8 mouse cellular contexts compared by ENCODE assay signal in the genomic region with DNA sequence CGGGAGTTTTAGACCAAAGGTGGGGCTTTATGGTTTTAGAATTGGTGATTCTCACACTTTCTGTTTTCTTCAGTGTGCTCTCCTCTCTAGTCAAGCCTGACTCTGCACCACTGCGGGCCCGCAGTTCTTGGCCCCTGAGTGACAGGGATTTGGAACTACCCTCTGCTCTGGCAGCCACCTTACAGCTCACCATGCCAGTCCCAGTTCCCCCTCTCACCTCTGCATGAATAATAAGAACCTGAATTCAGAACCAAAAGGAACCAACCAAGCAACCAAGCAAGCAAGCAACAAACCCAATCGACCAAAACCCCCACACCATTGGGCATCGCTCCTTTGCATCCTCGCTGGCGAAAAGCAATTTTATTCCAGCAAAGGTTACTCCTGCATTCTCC. TPM values are rescaled to one million over a fixed set of nuclear protein-coding genes. Genes with fewer than 3 reads are reported as not detected.
DNase-seq lines count a peak whose midpoint lies in the region; ATAC-seq and TF ChIP-seq lines count a peak whose summit lies in the region.

No protein-coding gene starts in this region.

- TF ChIP-seq CTCF in lung, embryonic 14.5 days (IDR thresholded peaks at IDR 0.05; ENCODE audit: low read depth), result no peak

- H3K9me3 ChIP-seq in lung, embryonic 14.5 days (ENCODE audit: low read depth, low read length), result no peaks in the 10 kb centered on the region
- H3K9me3 ChIP-seq in embryonic facial prominence, embryonic 15.5 days (replicated peaks), result no peaks in the 10 kb centered on the region
- H3K9me3 ChIP-seq in intestine, embryonic 16.5 days (ENCODE audit: control insufficient read depth, low read length), result no peaks in the 10 kb centered on the region
- H3K9me3 ChIP-seq in neural tube, embryonic 14.5 days (ENCODE audit: control insufficient read depth, low read length), result no peaks in the 10 kb centered on the region

- no peak overlapping the region for H3K27ac ChIP-seq in lung, embryonic 14.5 days (ENCODE audit: low read depth)
- no peak overlapping the region for H3K27ac ChIP-seq in embryonic facial prominence, embryonic 15.5 days (replicated peaks)
- H3K27ac ChIP-seq in intestine, embryonic 16.5 days (ENCODE audit: low read length), result no peak overlapping the region
- H3K27ac ChIP-seq in neural tube, embryonic 14.5 days (ENCODE audit: low read depth, low read length), result peak overlapping the region; percentile 84; the same call in 1 of the 2 replicates

- 15% methylated on average over 7 of the region's 7 CpGs for WGBS in lung, embryonic 14.5 days
- 15% methylated on average over 7 of the region's 7 CpGs for WGBS in embryonic facial prominence, embryonic 15.5 days
- 12% methylated on average over 7 of the region's 7 CpGs for WGBS in intestine, embryonic 16.5 days
- 10% methylated on average over 7 of the region's 7 CpGs for WGBS in neural tube, embryonic 14.5 days

- H3K4me2 ChIP-seq in lung, embryonic 14.5 days, result peak overlapping the region; percentile 76
- peak overlapping the region; percentile 92 for H3K4me2 ChIP-seq in embryonic facial prominence, embryonic 15.5 days (replicated peaks)
- peak overlapping the region; percentile 91 for H3K4me2 ChIP-seq in intestine, embryonic 16.5 days (ENCODE audit: low read depth, low read length)
- H3K4me2 ChIP-seq in neural tube, embryonic 14.5 days (ENCODE audit: low read depth, low read length), result peak overlapping the region; percentile 76

- no peaks in the 10 kb centered on the region for H3K4me1 ChIP-seq in lung, embryonic 14.5 days (ENCODE audit: insufficient read depth)
- peaks cover 6% of the 10 kb centered on the region; the same call in 1 of the 2 replicates for H3K4me1 ChIP-seq in embryonic facial prominence, embryonic 15.5 days
- H3K4me1 ChIP-seq in intestine, embryonic 16.5 days (ENCODE audit: control insufficient read depth, insufficient read depth, low read length), result 0 out of 2 replicates have a peak, but pooled peaks cover 3% of the 10 kb centered on the region
- H3K4me1 ChIP-seq in neural tube, embryonic 14.5 days (ENCODE audit: control insufficient read depth, insufficient read depth, low read length), result peaks cover 3% of the 10 kb centered on the region; the same call in 1 of the 2 replicates

- H3K27me3 ChIP-seq in lung, embryonic 14.5 days (ENCODE audit: insufficient read depth, low read length), result no peaks in the 10 kb centered on the region
- no peaks in the 10 kb centered on the region for H3K27me3 ChIP-seq in embryonic facial prominence, embryonic 15.5 days
- no peaks in the 10 kb centered on the region for H3K27me3 ChIP-seq in intestine, embryonic 16.5 days (replicated peaks; ENCODE audit: control insufficient read depth, insufficient read depth, low read length)
- no peaks in the 10 kb centered on the region for H3K27me3 ChIP-seq in neural tube, embryonic 14.5 days (ENCODE audit: control insufficient read depth, insufficient read depth, low read length)

- peak overlapping the region; percentile 73 for H3K4me3 ChIP-seq in lung, embryonic 14.5 days (ENCODE audit: low read depth, low read length)
- peak overlapping the region; percentile 86 for H3K4me3 ChIP-seq in embryonic facial prominence, embryonic 15.5 days (replicated peaks)
- peak overlapping the region; percentile 83 for H3K4me3 ChIP-seq in intestine, embryonic 16.5 days (ENCODE audit: low read length)
- peak overlapping the region; percentile 81 for H3K4me3 ChIP-seq in neural tube, embryonic 14.5 days (ENCODE audit: low read depth, low read length)

- no peak overlapping the region; the same call in 1 of the 2 replicates for H3K9ac ChIP-seq in lung, embryonic 14.5 days
- no peak overlapping the region for H3K9ac ChIP-seq in embryonic facial prominence, embryonic 15.5 days
- 0 out of 2 replicates have a peak overlapping the region, but pooled peaks have one; percentile 81 for H3K9ac ChIP-seq in intestine, embryonic 16.5 days (ENCODE audit: low read depth, low read length)
- peak overlapping the region; percentile 80 for H3K9ac ChIP-seq in neural tube, embryonic 14.5 days (replicated peaks; ENCODE audit: low read depth, low read length)

- no peaks in the 10 kb centered on the region for H3K36me3 ChIP-seq in lung, embryonic 14.5 days (ENCODE audit: insufficient read depth)
- no peaks in the 10 kb centered on the region for H3K36me3 ChIP-seq in embryonic facial prominence, embryonic 15.5 days
- no peaks in the 10 kb centered on the region for H3K36me3 ChIP-seq in intestine, embryonic 16.5 days (ENCODE audit: control insufficient read depth, insufficient read depth, low read length)
- H3K36me3 ChIP-seq in neural tube, embryonic 14.5 days (ENCODE audit: control insufficient read depth, insufficient read depth, low read length), result no peaks in the 10 kb centered on the region

- DNase-seq in lung, embryonic 14.5 days, result no peak
- no peak for DNase-seq in lung, postnatal 25 days (ENCODE audit: low spot score)
- DNase-seq in embryo, embryonic 9.5 days (ENCODE audit: extremely low spot score), result no peak
- no peak for DNase-seq in retina, embryonic 14.5 days (ENCODE audit: low spot score)
- DNase-seq in cerebellum, postnatal 10 days, result no peak

- ATAC-seq in lung, embryonic 14.5 days (ENCODE audit: insufficient read depth), result peak; percentile 11; the same call in 1 of the 2 replicates
- no peak for ATAC-seq in embryonic facial prominence, embryonic 15.5 days (ENCODE audit: insufficient number of reproducible peaks, low FRiP score, low TSS enrichment, low read depth)
- ATAC-seq in intestine, embryonic 16.5 days, result peak; percentile 2; the same call in 1 of the 2 replicates
- peak; percentile 48 for ATAC-seq in neural tube, embryonic 14.5 days (ENCODE audit: low read depth)

RNA-seq across cellular contexts. Expression of a gene that starts 0.4 kb away (rescaled TPM):
- polyA plus RNA-seq in lung, embryonic 14.5 days (2014; fragmentation: Nextera tagmentation; extraction: Ambion mirVana), result 9.7 and 11.6 TPM in 2 replicates
- 7.0 and 7.3 TPM in 2 replicates for polyA plus RNA-seq in embryonic facial prominence, embryonic 15.5 days (2015; fragmentation: Nextera tagmentation; extraction: Ambion mirVana)
- polyA plus RNA-seq in intestine, embryonic 16.5 days (2015; fragmentation: Nextera tagmentation; extraction: Ambion mirVana), result 13.4 and 13.8 TPM in 2 replicates
- 38.9 and 41.7 TPM in 2 replicates for polyA plus RNA-seq in neural tube, embryonic 14.5 days (2014; fragmentation: Nextera tagmentation; extraction: Ambion mirVana)

Comparison
In these comparisons a context has a peak if more than half of its experiments do, and no peak if none do; other contexts are left out.
1. H3K9ac ChIP-seq: peak in intestine, embryonic 16.5 days (single experiment) and neural tube, embryonic 14.5 days (single experiment); none in lung, embryonic 14.5 days (single experiment) and embryonic facial prominence, embryonic 15.5 days (single experiment).
2. Peak in every context shown above with its lines, with median percentiles within 50 percentile points of each other: H3K4me2 ChIP-seq and H3K4me3 ChIP-seq.